Mouse (Mus musculus) hindbrain, embryonic 16.5 days (tissue): ENCODE data around the gene March5. TPM values are rescaled to one million over a fixed set of nuclear protein-coding genes. Genes with fewer than 3 reads are reported as not detected.
A peak's percentile ranks its signal among the peaks of the same experiment; 100 is the strongest.

Experiments used
- ATAC-seq: fragments of 200-750 bp; cut with Nextera tagmentation; 2 replicates; pipeline ENCODE4 v1.8.0; 2017; ENCODE audit warnings: moderate TSS enrichment, moderate library complexity
- H3K27ac ChIP-seq: fragments of 300-500 bp; sonication (generic); 2 replicates; pipeline ENCODE4 v1.5.1; 2014; ENCODE audit warnings: low read depth, mild to moderate bottlenecking, control low read depth, low read length, moderate library complexity
- H3K27me3 ChIP-seq: fragments of 300-500 bp; sonication (generic); replicated peaks from 2 replicates; pipeline ENCODE4 v1.6.1; 2014; ENCODE audit warnings: low read length; ENCODE audit not compliant: control insufficient read depth, insufficient read depth
- H3K36me3 ChIP-seq: fragments of 300-500 bp; sonication (generic); 2 replicates; pipeline ENCODE4 v1.6.1; 2014; ENCODE audit warnings: mild to moderate bottlenecking, low read length, moderate library complexity, mixed read lengths; ENCODE audit not compliant: control insufficient read depth, insufficient read depth
- H3K4me1 ChIP-seq: fragments of 300-500 bp; sonication (generic); 2 replicates; pipeline ENCODE4 v1.6.1; 2014; ENCODE audit warnings: low read depth, low read length; ENCODE audit not compliant: control insufficient read depth, insufficient read depth
- H3K4me2 ChIP-seq: fragments of 300-500 bp; sonication (generic); 2 replicates; pipeline ENCODE4 v1.6.1; 2014; ENCODE audit warnings: mild to moderate bottlenecking, low read length, control low read depth, moderate library complexity
- H3K4me3 ChIP-seq: fragments of 300-500 bp; sonication (generic); 2 replicates; pipeline ENCODE4 v1.5.1; 2014; ENCODE audit warnings: mild to moderate bottlenecking, low read length, control low read depth, moderate library complexity
- H3K9ac ChIP-seq: fragments of 300-500 bp; sonication (generic); 2 replicates; pipeline ENCODE4 v1.6.1; 2014; ENCODE audit warnings: low read depth, mild to moderate bottlenecking, control low read depth, low read length, moderate library complexity
- H3K9me3 ChIP-seq: fragments of 300-500 bp; sonication (generic); 2 replicates; pipeline ENCODE4 v1.6.1; 2014; ENCODE audit warnings: mild to moderate bottlenecking, low read length, moderate library complexity; ENCODE audit not compliant: control insufficient read depth
- WGBS: fragments of 180-500 bp; shearing (Covaris S2); extraction: QIAGEN DNeasy Blood & Tissue Kit; methylation state at CpG from one replicate; pipeline ENCODE4 v1.1.7; 2014; 5-methylcytosine and 5-hydroxymethylcytosine counted together
- polyA plus RNA-seq: library from polyadenylated mRNA; unstranded; fragments of >200 nt; fragmentation: Nextera tagmentation; extraction: Ambion mirVana; gene quantifications from 2 replicates; pipeline ENCODE4 v1.2.1, GENCODE M21; 2015

Gene March5
- polyA plus RNA-seq, 1 experiment from 2014 or later = 82.7 TPM

DNA sequence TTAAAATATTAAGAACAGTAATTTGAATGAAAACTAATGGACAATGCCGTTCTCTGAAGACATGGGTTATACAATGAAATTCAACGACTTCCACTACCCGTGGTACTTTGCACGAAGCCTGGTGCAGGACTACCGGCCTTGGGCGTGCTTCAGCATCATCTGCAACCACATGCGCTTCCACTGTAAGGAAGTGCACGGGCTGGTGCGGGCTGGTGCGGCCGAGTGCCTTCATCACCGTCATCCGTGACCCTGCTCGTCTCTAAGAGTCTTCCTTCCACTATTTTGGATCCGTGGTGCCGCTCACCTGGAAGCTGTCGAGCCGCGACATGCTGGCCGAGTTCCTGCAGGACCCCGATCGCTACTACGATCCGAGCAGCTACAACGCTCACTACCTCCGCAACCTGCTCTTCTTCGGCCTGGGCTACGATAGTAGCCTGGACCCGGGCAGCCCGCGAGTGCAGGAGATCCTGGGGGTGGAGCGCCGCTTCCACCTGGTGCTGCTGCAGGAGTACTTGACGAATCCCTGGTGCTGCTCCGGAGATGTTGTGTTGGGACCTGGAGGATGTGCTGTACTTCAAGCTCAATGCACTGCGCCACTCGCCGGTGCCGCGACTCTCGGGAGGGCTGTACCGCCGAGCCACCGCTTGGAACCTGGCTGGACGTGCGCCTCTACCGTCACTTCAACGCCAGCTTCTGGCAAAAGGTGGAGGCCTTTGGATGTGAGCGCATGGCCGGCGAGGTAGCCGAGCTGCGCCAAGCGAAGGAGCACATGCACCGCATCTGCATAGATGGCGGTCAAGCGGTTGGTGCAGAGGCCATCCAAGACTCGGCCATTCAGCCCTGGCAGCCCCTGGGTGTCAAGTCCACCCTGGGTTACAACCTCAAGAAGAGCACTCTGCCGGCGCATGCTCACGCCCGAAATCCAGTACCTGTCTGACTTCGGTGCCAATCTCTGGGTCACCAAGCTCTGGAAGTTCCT is 26.5 kb downstream of the March5 start:
- H3K4me1 ChIP-seq = peaks cover 5% of the 10 kb centered on the region
- H3K9me3 ChIP-seq = no peaks in the 10 kb centered on the region
- H3K36me3 ChIP-seq = no peaks in the 10 kb centered on the region
- H3K4me3 ChIP-seq = peak overlapping the region; percentile 49
- 4% methylated on average over 61 of the region's 63 CpGs for WGBS
- peak overlapping the region; percentile 67 for H3K4me2 ChIP-seq
- no peaks in the 10 kb centered on the region for H3K27me3 ChIP-seq
- peak; percentile 80 for ATAC-seq
- H3K9ac ChIP-seq = peak overlapping the region; percentile 44
- H3K27ac ChIP-seq = no peak overlapping the region

DNA sequence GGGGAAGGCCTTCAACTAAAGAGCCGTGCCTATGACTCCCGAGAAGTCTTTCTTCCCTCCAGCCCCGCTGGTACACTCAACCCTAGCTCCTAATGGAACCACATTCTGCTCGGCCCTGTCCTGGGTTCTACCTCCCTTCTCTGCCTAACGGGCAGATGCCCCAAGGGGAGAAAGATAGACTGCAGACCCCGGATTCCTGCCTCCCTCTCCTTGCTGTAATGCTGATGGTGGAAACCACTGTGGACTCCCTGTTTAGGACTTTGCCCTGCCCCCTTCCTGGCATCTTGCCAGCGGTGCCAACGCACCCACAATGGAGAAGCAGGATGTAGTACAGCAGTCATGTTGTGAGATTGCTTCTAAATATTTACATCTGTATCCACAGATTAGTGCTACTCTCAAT is 28.5 kb downstream of the March5 start:
- no peak overlapping the region for H3K9ac ChIP-seq
- WGBS = 56% methylated on average over 8 of the region's 8 CpGs
- ATAC-seq = no peak

DNA sequence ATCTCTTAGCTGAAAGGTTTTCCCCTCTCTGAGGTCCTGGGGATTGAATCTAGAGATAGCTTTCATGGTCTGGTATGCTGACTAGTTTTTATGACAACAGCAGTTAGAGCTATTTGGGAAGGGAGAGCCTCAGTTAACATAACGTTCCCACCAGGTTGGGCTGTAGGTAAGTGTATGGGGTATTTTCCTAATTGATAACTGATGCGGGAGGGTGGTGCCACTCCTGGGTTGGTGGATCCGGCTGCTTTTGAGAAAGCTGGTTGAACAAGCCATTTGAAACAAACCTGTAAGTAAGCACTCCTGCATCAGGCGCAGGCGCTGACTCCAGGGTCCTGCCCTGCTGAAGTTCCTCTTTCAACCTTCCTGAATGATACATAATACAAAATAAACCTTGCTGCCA is 30.0 kb downstream of the March5 start:
- Histone ChIP-seq H3K4me1 (peaks cover 5% of the 10 kb centered on the region), H3K4me3 (no peak overlapping the region), H3K4me2 (no peak overlapping the region), H3K9me3 (no peaks in the 10 kb centered on the region), H3K27me3 (no peaks in the 10 kb centered on the region), H3K27ac (no peak overlapping the region), H3K9ac (no peak overlapping the region), H3K36me3 (no peaks in the 10 kb centered on the region)
- 62% methylated on average over 5 of the region's 5 CpGs for WGBS
- ATAC-seq = no peak

More for the DNA sequence above, 28.5 kb downstream of the March5 start:
- no peak overlapping the region for H3K4me2 ChIP-seq
- H3K27ac ChIP-seq = no peak overlapping the region
- no peaks in the 10 kb centered on the region for H3K9me3 ChIP-seq
- H3K4me3 ChIP-seq = no peak overlapping the region
- H3K36me3 ChIP-seq = no peaks in the 10 kb centered on the region
- H3K27me3 ChIP-seq = no peaks in the 10 kb centered on the region
- peaks cover 5% of the 10 kb centered on the region for H3K4me1 ChIP-seq

DNA sequence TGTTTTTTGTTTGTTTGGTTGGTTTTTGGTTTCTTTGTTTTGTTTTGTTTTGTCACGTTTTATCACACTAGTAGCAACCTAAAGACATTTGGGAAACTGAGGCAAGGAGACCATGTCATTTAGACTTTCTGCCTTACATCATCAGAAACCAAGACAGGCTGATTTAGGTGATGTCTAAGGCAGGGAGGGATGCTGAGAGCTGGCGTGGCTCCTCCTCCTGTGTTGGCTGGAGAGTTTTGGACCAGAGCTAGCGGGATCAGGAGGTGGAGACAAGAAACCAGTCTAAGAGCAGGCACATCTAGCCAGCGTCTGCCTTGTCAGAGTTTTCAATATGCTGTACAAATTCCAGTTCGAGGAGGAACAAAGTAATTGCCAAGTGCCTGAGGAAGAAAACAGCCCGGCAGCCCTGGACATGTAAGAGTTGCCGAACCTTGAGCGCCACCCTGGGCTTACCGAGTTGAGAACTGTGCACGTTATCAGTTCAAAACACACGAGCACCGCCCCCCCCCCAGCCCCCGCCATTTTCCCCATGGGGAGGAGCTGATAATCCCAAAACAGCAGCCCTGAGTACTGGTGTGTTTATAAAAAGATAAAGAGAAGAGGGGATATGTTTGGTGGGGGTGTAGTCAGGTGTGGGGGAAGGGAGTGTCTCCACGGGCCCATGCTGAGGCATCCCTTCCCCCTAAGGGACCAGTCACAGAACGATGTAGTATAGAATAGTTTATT is 30.5 kb downstream of the March5 start:
- no peaks in the 10 kb centered on the region for H3K27me3 ChIP-seq
- H3K4me1 ChIP-seq = peaks cover 5% of the 10 kb centered on the region
- H3K9me3 ChIP-seq = no peaks in the 10 kb centered on the region
- H3K27ac ChIP-seq = no peak overlapping the region
- no peak for ATAC-seq
- no peak overlapping the region for H3K4me3 ChIP-seq
- 10% methylated on average over 15 of the region's 15 CpGs for WGBS
- peak overlapping the region; percentile 18 for H3K4me2 ChIP-seq
- no peaks in the 10 kb centered on the region for H3K36me3 ChIP-seq
- H3K9ac ChIP-seq = no peak overlapping the region

DNA sequence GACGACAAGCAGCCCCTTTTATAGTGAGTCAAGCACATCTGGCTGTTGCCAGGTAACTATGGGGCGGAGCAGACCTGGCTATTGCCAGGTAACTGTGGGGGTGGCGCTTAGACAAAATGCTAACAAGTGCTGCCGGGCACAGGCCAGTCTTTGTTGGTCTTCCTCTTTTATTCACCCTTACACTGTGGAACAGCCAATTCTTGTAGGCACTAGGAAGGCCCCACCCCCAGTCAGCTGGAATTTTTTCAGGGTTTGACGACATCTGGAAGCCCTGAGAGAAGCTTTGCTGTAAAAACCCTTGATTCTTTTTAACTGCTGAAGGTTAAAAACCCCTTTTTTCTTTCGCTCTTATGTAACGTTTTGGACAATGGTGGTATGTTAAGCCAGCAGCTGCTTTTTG is 31.3 kb downstream of the March5 start:
- H3K4me2 ChIP-seq = 0 out of 2 replicates have a peak overlapping the region, but pooled peaks have one; percentile 1
- WGBS = 19% methylated on average over 7 of the region's 7 CpGs
- peak; percentile 52; the same call in 1 of the 2 replicates for ATAC-seq

DNA sequence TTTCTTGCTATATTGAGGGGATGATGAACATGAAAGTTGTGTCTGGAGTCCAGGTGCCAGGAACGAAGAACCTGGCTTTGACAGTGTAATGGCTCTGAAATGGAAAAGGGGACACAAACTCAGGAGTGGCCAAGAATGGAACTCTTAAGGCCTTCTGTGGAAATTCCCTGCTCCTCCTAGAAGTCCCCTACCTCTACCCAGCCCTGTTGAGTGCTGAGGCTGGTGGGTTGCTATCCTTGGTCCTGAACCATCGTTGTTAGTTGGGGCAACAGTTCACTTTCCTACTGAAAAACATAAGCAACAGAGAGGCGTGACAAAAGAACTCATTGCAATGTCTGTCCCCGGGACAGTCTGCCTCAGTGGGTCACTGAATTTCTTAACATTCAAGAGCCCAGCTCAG is 31.8 kb downstream of the March5 start:
- WGBS = 43% methylated on average over 4 of the region's 4 CpGs
- Histone ChIP-seq H3K27ac (no peak overlapping the region), H3K36me3 (no peaks in the 10 kb centered on the region), H3K9me3 (no peaks in the 10 kb centered on the region), H3K9ac (no peak overlapping the region), H3K4me1 (peaks cover 5% of the 10 kb centered on the region), H3K4me2 (no peak overlapping the region), H3K27me3 (no peaks in the 10 kb centered on the region), H3K4me3 (no peak overlapping the region)
- ATAC-seq = no peak

More for the DNA sequence above, 31.3 kb downstream of the March5 start:
- no peaks in the 10 kb centered on the region for H3K27me3 ChIP-seq
- H3K27ac ChIP-seq = no peak overlapping the region
- peaks cover 5% of the 10 kb centered on the region for H3K4me1 ChIP-seq
- H3K9ac ChIP-seq = no peak overlapping the region
- H3K9me3 ChIP-seq = no peaks in the 10 kb centered on the region
- no peak overlapping the region for H3K4me3 ChIP-seq
- no peaks in the 10 kb centered on the region for H3K36me3 ChIP-seq

DNA sequence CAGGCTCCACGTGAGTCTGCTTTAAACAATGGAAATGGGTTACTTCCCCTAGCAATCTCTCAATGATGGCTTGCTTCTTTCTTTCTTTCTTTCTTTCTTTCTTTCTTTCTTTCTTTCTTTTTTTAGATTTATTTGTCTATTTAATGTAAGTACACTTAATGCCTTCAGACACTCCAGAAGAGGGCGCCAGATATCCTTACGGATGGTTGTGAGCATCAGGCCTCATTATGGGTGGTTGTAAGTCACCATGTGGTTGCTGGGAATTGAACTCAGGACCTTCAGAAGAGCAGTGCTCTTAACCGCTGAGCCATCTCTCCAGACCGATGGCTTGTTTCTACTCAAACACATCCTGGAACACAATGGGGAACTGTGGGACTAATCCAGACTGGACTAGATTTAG is 33.9 kb downstream of the March5 start:
- no peak for ATAC-seq
- Histone ChIP-seq H3K27ac (no peak overlapping the region), H3K4me2 (no peak overlapping the region), H3K9me3 (no peaks in the 10 kb centered on the region), H3K4me3 (no peak overlapping the region), H3K27me3 (no peaks in the 10 kb centered on the region), H3K36me3 (no peaks in the 10 kb centered on the region), H3K4me1 (peaks cover 5% of the 10 kb centered on the region), H3K9ac (no peak overlapping the region)
- WGBS = 73% methylated on average over 5 of the region's 5 CpGs

DNA sequence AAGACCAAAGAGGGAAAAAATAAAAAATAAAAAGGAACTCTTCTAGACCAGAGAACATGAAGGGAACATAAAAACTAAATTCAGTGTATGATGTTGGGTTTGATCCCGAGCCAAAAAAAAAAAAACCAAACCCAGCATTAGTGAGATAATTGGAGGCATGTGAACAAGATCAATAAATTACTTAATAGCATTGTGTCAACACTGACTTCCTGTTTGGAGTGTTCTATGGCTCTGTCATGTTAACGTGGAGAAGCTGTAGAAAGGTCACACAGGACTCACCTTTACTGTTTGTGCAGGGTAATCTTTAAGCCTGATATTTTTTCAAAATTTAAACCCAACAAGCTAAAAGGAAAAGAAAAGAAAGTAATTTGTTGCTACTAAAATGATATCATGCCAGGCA is 35.4 kb downstream of the March5 start:
- H3K4me1 ChIP-seq = peaks cover 5% of the 10 kb centered on the region
- ATAC-seq = no peak
- no peak overlapping the region for H3K27ac ChIP-seq
- no peaks in the 10 kb centered on the region for H3K36me3 ChIP-seq
- H3K9me3 ChIP-seq = no peaks in the 10 kb centered on the region
- H3K4me2 ChIP-seq = no peak overlapping the region
- H3K9ac ChIP-seq = no peak overlapping the region
- no peaks in the 10 kb centered on the region for H3K27me3 ChIP-seq
- WGBS = 46% methylated on average over 2 of the region's 2 CpGs
- H3K4me3 ChIP-seq = no peak overlapping the region

DNA sequence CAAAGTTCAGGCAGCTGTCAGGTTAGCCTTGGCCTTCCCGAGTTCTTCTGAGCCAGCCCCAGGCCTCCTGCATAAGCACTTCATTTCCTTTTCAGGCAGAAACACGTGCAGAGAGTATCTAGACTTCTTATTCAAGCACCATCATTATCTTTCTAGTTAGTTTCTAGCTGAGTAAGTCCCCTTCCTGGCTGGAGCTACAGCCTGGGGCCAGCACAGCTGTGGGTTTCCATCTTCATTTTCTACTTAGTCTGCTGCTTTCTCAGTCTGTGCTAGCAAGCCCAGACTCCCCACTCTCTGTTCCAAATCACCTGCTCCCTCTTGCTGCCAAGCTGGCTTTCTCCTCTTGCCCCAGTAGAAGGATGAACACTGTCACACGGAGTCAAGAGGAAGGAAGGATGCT is 39.5 kb downstream of the March5 start:
- no peak overlapping the region for H3K4me2 ChIP-seq
- WGBS = 46% methylated on average over 3 of the region's 3 CpGs
- H3K36me3 ChIP-seq = no peaks in the 10 kb centered on the region
- H3K4me3 ChIP-seq = no peak overlapping the region
- no peaks in the 10 kb centered on the region for H3K9me3 ChIP-seq
- ATAC-seq = peak; percentile 76; the same call in 1 of the 2 replicates
- H3K9ac ChIP-seq = no peak overlapping the region
- H3K27me3 ChIP-seq = no peaks in the 10 kb centered on the region
- no peak overlapping the region for H3K27ac ChIP-seq
- H3K4me1 ChIP-seq = no peaks in the 10 kb centered on the region
